Mouse (Mus musculus) C2C12 (cell line): ENCODE results near the gene Lcn6. TPM values are rescaled to one million over a fixed set of nuclear protein-coding genes. Genes with fewer than 3 reads are reported as not detected.

Experiments
- H3K27me3 ChIP-seq: one replicate; pipeline ENCODE4 v1.6.1; 2011; ENCODE audit not compliant: control insufficient read depth, insufficient read depth, insufficient read length
- H3K36me3 ChIP-seq: one replicate; pipeline ENCODE4 v1.6.1; 2011; ENCODE audit not compliant: control insufficient read depth, insufficient read depth
- H3K4me3 ChIP-seq: one replicate; pipeline ENCODE4 v1.5.1; 2011; ENCODE audit warnings: mild to moderate bottlenecking, control low read depth; ENCODE audit not compliant: poor library complexity, insufficient read depth, severe bottlenecking
- H3K79me2 ChIP-seq: one replicate; pipeline ENCODE4 v1.6.1; 2011; ENCODE audit not compliant: control insufficient read depth, insufficient read depth
- H3K79me3 ChIP-seq: one replicate; pipeline ENCODE4 v1.6.1; 2011; ENCODE audit warnings: low read depth, control low read depth
- H3ac ChIP-seq: one replicate; pipeline ENCODE3; 2011; ENCODE audit warnings: low read depth; ENCODE audit not compliant: control insufficient read depth, insufficient read length
- CEBPB ChIP-seq: IDR thresholded peaks from one replicate; pipeline ENCODE4 v1.6.1; 2011; ENCODE audit warnings: low read depth, mild to moderate bottlenecking, control low read depth, moderate library complexity
- CTCF ChIP-seq: IDR thresholded peaks from one replicate; pipeline ENCODE4 v1.5.1; 2011; ENCODE audit not compliant: control insufficient read depth, insufficient read depth, insufficient read length
- FOSL1 ChIP-seq: IDR thresholded peaks from one replicate; pipeline ENCODE4 v1.8.0; 2011; ENCODE audit warnings: mild to moderate bottlenecking, low read length; ENCODE audit not compliant: poor library complexity, insufficient read depth, severe bottlenecking
- MAX ChIP-seq: IDR thresholded peaks from one replicate; pipeline ENCODE4 v1.6.1; 2011; ENCODE audit warnings: mild to moderate bottlenecking, control low read depth
- MYOD1 ChIP-seq: IDR thresholded peaks from one replicate; pipeline ENCODE4 v1.6.1; 2011; ENCODE audit warnings: low read depth; ENCODE audit not compliant: control insufficient read depth, insufficient read length
- MYOG ChIP-seq: IDR thresholded peaks from one replicate; pipeline ENCODE4 v1.6.1; 2011; ENCODE audit not compliant: control insufficient read depth, insufficient read length; ENCODE audit errors: extremely low read depth
- USF1 ChIP-seq: IDR thresholded peaks from one replicate; pipeline ENCODE4 v1.6.1; 2011; ENCODE audit warnings: low read depth, mild to moderate bottlenecking, control low read depth, moderate library complexity
- long read RNA-seq, 2 experiments: library from polyadenylated mRNA; unstranded; transcript quantifications; one replicate each; pipeline ENCODE4 v2.0.0; 2019 to 2020
- polyA plus RNA-seq: library from polyadenylated mRNA; unstranded; fragments of >200 nt; fragmentation: generic; extraction: Trizol; gene quantifications from one replicate; pipeline ENCODE4 v1.2.1, GENCODE M21; 2012; ENCODE audit warnings: missing spikeins

Gene Lcn6
- not detected for polyA plus RNA-seq
- long read RNA-seq, experiment 1: 0 reads
- long read RNA-seq, experiment 2: 0 reads

- peaks cover 31% of the 10 kb centered on the region for H3K27me3 ChIP-seq
- H3K79me2 ChIP-seq: no peaks in the 10 kb centered on the region
- TF ChIP-seq CEBPB (no peak), USF1 (no peak), CTCF (no peak), FOSL1 (no peak), MAX (no peak), MYOG (no peak), MYOD1 (no peak)
- no peaks in the 10 kb centered on the region for H3K36me3 ChIP-seq
- H3K4me3 ChIP-seq: no peak within 1 kb of the TSS
- no peak within 1 kb of the TSS for H3ac ChIP-seq
- no peaks in the 10 kb centered on the region for H3K79me3 ChIP-seq
Measured at GRCm38 (mm10) chr2:25676486-25676885, at the start of gene Lcn6. Gene Lcn6 (plus strand): TSS chr2:25676786.

- Histone ChIP-seq H3K4me3 (no peak within 1 kb of the TSS), H3K79me3 (no peaks in the 10 kb centered on the region), H3ac (no peak within 1 kb of the TSS), H3K36me3 (no peaks in the 10 kb centered on the region), H3K27me3 (peaks cover 26% of the 10 kb centered on the region), H3K79me2 (no peaks in the 10 kb centered on the region)
- no peak for TF ChIP-seq MAX
- TF ChIP-seq USF1: no peak
- TF ChIP-seq MYOG: no peak
- no peak for TF ChIP-seq CTCF
- no peak for TF ChIP-seq CEBPB
- no peak for TF ChIP-seq FOSL1
- no peak for TF ChIP-seq MYOD1
Measured at GRCm38 (mm10) chr2:25627811-25628210, 48.8 kb upstream of the Lcn6 start, which contains the start of gene Fcna. Gene Fcna (minus strand): TSS chr2:25628030.

GRCm38 (mm10) chr2:25628738-25629137 lies 47.8 kb upstream of the Lcn6 start:
- no peaks in the 10 kb centered on the region for H3K36me3 ChIP-seq
- no peak for TF ChIP-seq CEBPB
- no peak for TF ChIP-seq MYOG
- no peak for TF ChIP-seq MAX
- H3K79me2 ChIP-seq: no peaks in the 10 kb centered on the region
- no peak overlapping the region for H3K4me3 ChIP-seq
- H3K27me3 ChIP-seq: peaks cover 22% of the 10 kb centered on the region
- H3ac ChIP-seq: no peak overlapping the region
- H3K79me3 ChIP-seq: no peaks in the 10 kb centered on the region

GRCm38 (mm10) chr2:25633616-25634015 lies 43.0 kb upstream of the Lcn6 start:
- H3K79me3 ChIP-seq: no peaks in the 10 kb centered on the region
- no peak for TF ChIP-seq MAX
- no peak for TF ChIP-seq USF1
- TF ChIP-seq CEBPB: no peak
- no peak for TF ChIP-seq FOSL1
- TF ChIP-seq MYOD1: no peak
- no peak for TF ChIP-seq CTCF
- TF ChIP-seq MYOG: no peak
- H3K79me2 ChIP-seq: no peaks in the 10 kb centered on the region
- H3K36me3 ChIP-seq: no peaks in the 10 kb centered on the region
- H3K27me3 ChIP-seq: peaks cover 4% of the 10 kb centered on the region
- H3ac ChIP-seq: no peak overlapping the region
- H3K4me3 ChIP-seq: no peak overlapping the region

GRCm38 (mm10) chr2:25634046-25634445 lies 42.5 kb upstream of the Lcn6 start:
- H3K27me3 ChIP-seq: peaks cover 4% of the 10 kb centered on the region
- no peaks in the 10 kb centered on the region for H3K79me3 ChIP-seq
- no peaks in the 10 kb centered on the region for H3K36me3 ChIP-seq
- no peak overlapping the region for H3K4me3 ChIP-seq
- H3K79me2 ChIP-seq: no peaks in the 10 kb centered on the region
- no peak overlapping the region for H3ac ChIP-seq
- TF ChIP-seq MYOG: no peak
- no peak for TF ChIP-seq CEBPB
- no peak for TF ChIP-seq MYOD1
- TF ChIP-seq MAX: no peak
- no peak for TF ChIP-seq USF1
- TF ChIP-seq CTCF: peak; percentile 1

GRCm38 (mm10) chr2:25639890-25640289 lies 36.7 kb upstream of the Lcn6 start:
- Histone ChIP-seq H3K4me3 (no peak overlapping the region), H3K79me2 (no peaks in the 10 kb centered on the region), H3ac (no peak overlapping the region), H3K79me3 (no peaks in the 10 kb centered on the region), H3K36me3 (no peaks in the 10 kb centered on the region), H3K27me3 (peaks cover 16% of the 10 kb centered on the region)
- TF ChIP-seq USF1 (no peak), MYOG (no peak), CTCF (no peak), FOSL1 (no peak), MAX (no peak), CEBPB (no peak), MYOD1 (no peak)
